Mouse (Mus musculus) brown adipose tissue, adult 24 weeks (tissue): Measurements from ENCODE around the gene Ldlrad3. TPM values are rescaled to one million over a fixed set of nuclear protein-coding genes. Genes with fewer than 3 reads are reported as not detected.
A peak's percentile ranks its signal among the peaks of the same experiment; 100 is the strongest.

Experiments
- H3K27ac ChIP-seq: fragments of 200-500 bp; replicated peaks from 2 replicates; pipeline ENCODE4 v1.5.1; 2012; ENCODE audit warnings: low read depth, mild to moderate bottlenecking, low read length
- H3K4me1 ChIP-seq: fragments of 200-500 bp; 2 replicates; pipeline ENCODE4 v1.6.1; 2012; ENCODE audit warnings: low read length, mixed read lengths; ENCODE audit not compliant: control insufficient read depth, insufficient read depth, insufficient read length
- H3K4me3 ChIP-seq: fragments of 200-500 bp; 2 replicates; pipeline ENCODE4 v1.5.1; 2012; ENCODE audit warnings: low read depth, mild to moderate bottlenecking, low read length, moderate library complexity; ENCODE audit not compliant: insufficient read depth
- polyA plus RNA-seq: library from polyadenylated mRNA; stranded (reverse); fragments of >200 nt; gene quantifications from 2 replicates; pipeline ENCODE4 v1.2.4, GENCODE M21; 2012; ENCODE audit not compliant: missing spikeins, insufficient read depth, insufficient read length

Gene Ldlrad3
- polyA plus RNA-seq, 1 experiment: 7.8 TPM

GRCm38 (mm10) chr2:102142197-102142623 lies 44.0 kb downstream of the Ldlrad3 start:
- Histone ChIP-seq H3K4me1 (peaks cover 29% of the 10 kb centered on the region), H3K4me3 (no peak overlapping the region), H3K27ac (peak overlapping the region; percentile 39)

- Histone ChIP-seq H3K27ac (0 out of 2 replicates have a peak overlapping the region, but pooled peaks have one; percentile 11), H3K4me1 (peaks cover 31% of the 10 kb centered on the region)
Measured at GRCm38 (mm10) chr2:102141199-102141598, 45.0 kb downstream of the Ldlrad3 start.

GRCm38 (mm10) chr2:102137922-102138321 lies 48.3 kb downstream of the Ldlrad3 start:
- Histone ChIP-seq H3K27ac (no peak overlapping the region), H3K4me3 (no peak overlapping the region)

More at GRCm38 (mm10) chr2:102141199-102141598, 45.0 kb downstream of the Ldlrad3 start:
- no peak overlapping the region for H3K4me3 ChIP-seq

GRCm38 (mm10) chr2:102136184-102136583 lies 50.0 kb downstream of the Ldlrad3 start:
- Histone ChIP-seq H3K4me3 (no peak overlapping the region), H3K27ac (peak overlapping the region; percentile 61)

More at GRCm38 (mm10) chr2:102137922-102138321, 48.3 kb downstream of the Ldlrad3 start:
- H3K4me1 ChIP-seq: peaks cover 40% of the 10 kb centered on the region

GRCm38 (mm10) chr2:102134510-102135262 lies 51.5 kb downstream of the Ldlrad3 start:
- Histone ChIP-seq H3K4me3 (no peak overlapping the region), H3K27ac (no peak overlapping the region), H3K4me1 (peaks cover 39% of the 10 kb centered on the region)

More at GRCm38 (mm10) chr2:102136184-102136583, 50.0 kb downstream of the Ldlrad3 start:
- H3K4me1 ChIP-seq: peaks cover 37% of the 10 kb centered on the region

GRCm38 (mm10) chr2:102132945-102133558 lies 53.1 kb downstream of the Ldlrad3 start:
- H3K4me3 ChIP-seq: no peak overlapping the region
- H3K27ac ChIP-seq: 0 out of 2 replicates have a peak overlapping the region, but pooled peaks have one; percentile 5
- peaks cover 33% of the 10 kb centered on the region for H3K4me1 ChIP-seq

- H3K27ac ChIP-seq: no peak overlapping the region; the same call in 1 of the 2 replicates
- H3K4me3 ChIP-seq: no peak overlapping the region
- H3K4me1 ChIP-seq: peaks cover 21% of the 10 kb centered on the region
Measured at GRCm38 (mm10) chr2:102130198-102130845, 55.9 kb downstream of the Ldlrad3 start.

- Histone ChIP-seq H3K4me3 (no peak overlapping the region), H3K27ac (no peak overlapping the region), H3K4me1 (peaks cover 17% of the 10 kb centered on the region)
Measured at GRCm38 (mm10) chr2:102129235-102129634, 57.0 kb downstream of the Ldlrad3 start.

- Histone ChIP-seq H3K27ac (no peak overlapping the region), H3K4me3 (no peak overlapping the region), H3K4me1 (peaks cover 17% of the 10 kb centered on the region)
Measured at GRCm38 (mm10) chr2:102128500-102129030, 57.6 kb downstream of the Ldlrad3 start.

- no peak overlapping the region for H3K4me3 ChIP-seq
- no peak overlapping the region for H3K27ac ChIP-seq
- peaks cover 15% of the 10 kb centered on the region for H3K4me1 ChIP-seq
Measured at GRCm38 (mm10) chr2:102127791-102128387, 58.3 kb downstream of the Ldlrad3 start.

GRCm38 (mm10) chr2:102127221-102127620 lies 59.0 kb downstream of the Ldlrad3 start:
- Histone ChIP-seq H3K4me1 (peaks cover 15% of the 10 kb centered on the region), H3K4me3 (no peak overlapping the region), H3K27ac (no peak overlapping the region)

GRCm38 (mm10) chr2:102126076-102126475 lies 60.1 kb downstream of the Ldlrad3 start:
- Histone ChIP-seq H3K4me1 (peaks cover 17% of the 10 kb centered on the region), H3K27ac (no peak overlapping the region), H3K4me3 (no peak overlapping the region)

GRCm38 (mm10) chr2:102125042-102125441 lies 61.1 kb downstream of the Ldlrad3 start:
- H3K4me1 ChIP-seq: peaks cover 18% of the 10 kb centered on the region
- H3K27ac ChIP-seq: no peak overlapping the region
- H3K4me3 ChIP-seq: no peak overlapping the region

GRCm38 (mm10) chr2:102122146-102122515 lies 64.1 kb downstream of the Ldlrad3 start:
- Histone ChIP-seq H3K4me3 (no peak overlapping the region), H3K27ac (no peak overlapping the region), H3K4me1 (peaks cover 16% of the 10 kb centered on the region)
